Mouse (Mus musculus): ENCODE data around the gene Pdzrn3.

Gene Pdzrn3

GRCm38 (mm10) chr6:101251160-101251559 is 126.5 kb downstream of the Pdzrn3 start:
- peak; percentile 38 for DNase-seq

- no peak for DNase-seq
Observed at GRCm38 (mm10) chr6:101246137-101246536, 131.6 kb downstream of the Pdzrn3 start.

GRCm38 (mm10) chr6:101244355-101244754 is 133.3 kb downstream of the Pdzrn3 start:
- DNase-seq: no peak

GRCm38 (mm10) chr6:101243189-101243815 is 134.4 kb downstream of the Pdzrn3 start:
- no peak for DNase-seq

- no peak for DNase-seq
Observed at GRCm38 (mm10) chr6:101236641-101237246, 141.0 kb downstream of the Pdzrn3 start.

- no peak for DNase-seq
Observed at GRCm38 (mm10) chr6:101236230-101236629, 141.5 kb downstream of the Pdzrn3 start.

- no peak for DNase-seq
Observed at GRCm38 (mm10) chr6:101234349-101234748, 143.3 kb downstream of the Pdzrn3 start.

- DNase-seq: no peak
Observed at GRCm38 (mm10) chr6:101233680-101234079, 144.0 kb downstream of the Pdzrn3 start.

- DNase-seq: no peak
Observed at GRCm38 (mm10) chr6:101227294-101227855, 150.3 kb downstream of the Pdzrn3 start.

- DNase-seq: no peak
Observed at GRCm38 (mm10) chr6:101220307-101220706, 157.4 kb downstream of the Pdzrn3 start.

- DNase-seq: no peak
Observed at GRCm38 (mm10) chr6:101219004-101219403, 158.7 kb downstream of the Pdzrn3 start.

GRCm38 (mm10) chr6:101218197-101218596 is 159.5 kb downstream of the Pdzrn3 start:
- DNase-seq: no peak

GRCm38 (mm10) chr6:101217756-101218155 is 159.9 kb downstream of the Pdzrn3 start:
- peak; percentile 12 for DNase-seq

- no peak for DNase-seq
Observed at GRCm38 (mm10) chr6:101215436-101215791, 162.3 kb downstream of the Pdzrn3 start.

GRCm38 (mm10) chr6:101214734-101215435 is 162.8 kb downstream of the Pdzrn3 start:
- DNase-seq: no peak

GRCm38 (mm10) chr6:101213066-101213465 is 164.6 kb downstream of the Pdzrn3 start:
- DNase-seq: no peak

GRCm38 (mm10) chr6:101212086-101212485 is 165.6 kb downstream of the Pdzrn3 start:
- DNase-seq: no peak

GRCm38 (mm10) chr6:101211361-101211841 is 166.3 kb downstream of the Pdzrn3 start:
- no peak for DNase-seq

- DNase-seq: peak; percentile 11
Observed at GRCm38 (mm10) chr6:101198943-101199298, 178.8 kb downstream of the Pdzrn3 start.

GRCm38 (mm10) chr6:101198284-101198942 is 179.3 kb downstream of the Pdzrn3 start:
- DNase-seq: peak; percentile 31

- peak; percentile 88 for DNase-seq
Observed at GRCm38 (mm10) chr6:101197642-101198041, 180.1 kb downstream of the Pdzrn3 start.

- DNase-seq: no peak
Observed at GRCm38 (mm10) chr6:101195891-101196290, 181.8 kb downstream of the Pdzrn3 start.

- DNase-seq: no peak
Observed at GRCm38 (mm10) chr6:101194386-101194925, 183.2 kb downstream of the Pdzrn3 start.

All from kidney, postnatal 10 days (tissue).